In genomic region chr9:44979806-44980205, GRCm38 (mm10) we compare ENCODE assay signal across 26 mouse cellular contexts. TPM values are rescaled to one million over a fixed set of nuclear protein-coding genes. Genes with fewer than 3 reads are reported as not detected.
DNase-seq lines count a peak whose midpoint lies in the region; ATAC-seq and TF ChIP-seq lines count a peak whose summit lies in the region.
"Had no signal": no experiment of that assay in that cellular context is flagged by ENCODE, and none has a peak within 500 bp of the region (broad histone marks: within the 10 kb centered on the region; RNA-seq: fewer than 3 reads in every experiment).

No protein-coding gene starts in this region.

- H3K36me3 ChIP-seq in spleen, adult 2 months (ENCODE audit: control insufficient read depth, insufficient read depth, low read length), result no peaks in the 10 kb centered on the region
- H3K36me3 ChIP-seq: embryonic facial prominence, embryonic 15.5 days; forebrain, embryonic 10.5 days; hindbrain, embryonic 13.5 days had no signal

- no peak for ATAC-seq in CD4-positive, CD25-positive, alpha-beta regulatory T cell, adult 4 months
- ATAC-seq: forebrain, embryonic 14.5 days; hindbrain, postnatal 0 days; Patski had no signal

- H3K4me1 ChIP-seq in spleen, adult 2 months (ENCODE audit: control insufficient read depth, insufficient read depth, insufficient read length), result no peaks in the 10 kb centered on the region
- H3K4me1 ChIP-seq: embryonic facial prominence, embryonic 15.5 days; forebrain, embryonic 10.5 days; hindbrain, embryonic 13.5 days had no signal

- H3K27me3 ChIP-seq in spleen, adult 2 months (ENCODE audit: control insufficient read depth, insufficient read depth, low read length), result no peaks in the 10 kb centered on the region
- H3K27me3 ChIP-seq: embryonic facial prominence, embryonic 15.5 days had no signal

- peak overlapping the region; percentile 53 for H3K4me3 ChIP-seq in spleen, adult 2 months (ENCODE audit: extremely low read depth, insufficient read depth, insufficient read length)
- H3K4me3 ChIP-seq: embryonic facial prominence, embryonic 15.5 days; erythroblast, embryonic 14.5 days; forebrain, embryonic 10.5 days; gastrocnemius, adult 2 months; hindbrain, embryonic 13.5 days had no signal

- TF ChIP-seq POLR2A in spleen, adult 2 months (IDR thresholded peaks at IDR 0.05; ENCODE audit: low read depth, low read length), result no peak

- TF ChIP-seq CTCF in spleen, adult 2 months (IDR thresholded peaks at IDR 0.05; ENCODE audit: extremely low read depth, insufficient read depth, insufficient read length, insufficient replicate concordance), result no peak

- H3K27ac ChIP-seq in spleen, adult 2 months (ENCODE audit: insufficient read depth, low read length), result peak overlapping the region; percentile 78
- H3K27ac ChIP-seq: embryonic facial prominence, embryonic 15.5 days; forebrain, embryonic 10.5 days; gastrocnemius, adult 2 months; hindbrain, embryonic 13.5 days; hindbrain, postnatal 0 days had no signal

- 69% methylated on average over 7 of the region's 7 CpGs for WGBS in spleen, adult 2 months

- DNase-seq in CD4-positive, CD25-positive, alpha-beta regulatory T cell, adult 2 months (ENCODE audit: low read depth, low spot score), result peak; percentile 36
- no peak for DNase-seq in spleen, adult 2 months (ENCODE audit: low read depth in 1 of 2, low spot score in 2 of 2)
- DNase-seq in spleen, postnatal 4 days (ENCODE audit: low spot score in 2 of 2), result no peak
- peak; percentile 64 for DNase-seq in thymus, postnatal 25 days
- DNase-seq in embryo, embryonic 11 days, result no peak
- no peak for DNase-seq in left cerebral cortex, adult 8-10 months (ENCODE audit: low spot score in 2 of 2)
- DNase-seq: adrenal gland, postnatal 25 days; B cell, adult 2 months; cerebellum, adult 18-20 months; cerebellum, adult 9-11 months; cerebellum, postnatal 36 days; gastrocnemius, adult 2 months; heart, adult 11 months had no signal

RNA-seq across cellular contexts. Expression of gene Cd3g, which starts 0.4 kb away (rescaled TPM):
- polyA plus RNA-seq in CD4-positive, CD25-positive, alpha-beta regulatory T cell, adult 4 months (2017; shearing (Covaris generic)), result 1,000 to 10,000 TPM; 1,425 to 1,626 TPM
- polyA plus RNA-seq in spleen, adult 2 months (2012; rRNA removed), result 12.8 and 14.5 TPM in 2 replicates
- not detected for total RNA-seq in left cerebral cortex, adult 8-10 months (2022)
- total RNA-seq: gastrocnemius, adult 2 months; hindbrain, postnatal 0 days had no signal
- polyA plus RNA-seq: embryonic facial prominence, embryonic 11.5 days; erythroblast, embryonic 14.5 days; forebrain, embryonic 10.5 days; forebrain, embryonic 14.5 days; heart, embryonic 11.5 days; hindbrain, embryonic 13.5 days; hindbrain, postnatal 0 days; Patski had no signal

RNA-seq across cellular contexts. Expression of gene Cd3d, which starts 1.8 kb away (rescaled TPM):
- 100 to 1,000 TPM; 544 to 973 TPM for polyA plus RNA-seq in CD4-positive, CD25-positive, alpha-beta regulatory T cell, adult 4 months (2017; shearing (Covaris generic))
- polyA plus RNA-seq in spleen, adult 2 months (2012; rRNA removed), result 19.6 and 24.0 TPM in 2 replicates
- total RNA-seq in left cerebral cortex, adult 8-10 months (2022), result not detected
- total RNA-seq: adrenal gland, postnatal 25 days; gastrocnemius, adult 2 months; gastrocnemius, postnatal 25 days; hematopoietic stem cell, adult 5-6 weeks; hindbrain, postnatal 0 days had no signal
- polyA plus RNA-seq: embryonic facial prominence, embryonic 11.5 days; embryonic facial prominence, embryonic 15.5 days; erythroblast, embryonic 14.5 days; forebrain, embryonic 10.5 days; forebrain, embryonic 14.5 days; heart, embryonic 11.5 days; hindbrain, embryonic 13.5 days; Patski had no signal

RNA-seq across cellular contexts. Expression of gene Ube4a, which starts 14.4 kb away (rescaled TPM):
- polyA plus RNA-seq in CD4-positive, CD25-positive, alpha-beta regulatory T cell, adult 4 months (2017; shearing (Covaris generic)), result 10 to 100 TPM; 26.6 to 40.4 TPM
- polyA plus RNA-seq in spleen, adult 2 months (2012; rRNA removed), result 6.5 and 9.5 TPM in 2 replicates
- total RNA-seq in left cerebral cortex, adult 8-10 months (2022), result 10 to 100 TPM; 62.3 to 70.2 (median 68.5) TPM

RNA-seq across cellular contexts. Expression of gene Cd3e, which starts 29.6 kb away (rescaled TPM):
- polyA plus RNA-seq in CD4-positive, CD25-positive, alpha-beta regulatory T cell, adult 4 months (2017; shearing (Covaris generic)), result 1,000 to 10,000 TPM; 1,413 to 1,834 TPM
- polyA plus RNA-seq in spleen, adult 2 months (2012; rRNA removed), result 42.8 and 44.8 TPM in 2 replicates
- under 1 TPM in 1 of 4 experiments, not detected in 3; 0.19 TPM for total RNA-seq in left cerebral cortex, adult 8-10 months (2022)
- total RNA-seq: CH12.LX; gastrocnemius, adult 2 months; hindbrain, postnatal 0 days had no signal
- polyA plus RNA-seq: embryonic facial prominence, embryonic 11.5 days; forebrain, embryonic 10.5 days; forebrain, embryonic 14.5 days; heart, embryonic 11.5 days; hindbrain, embryonic 13.5 days; Patski had no signal

RNA-seq across cellular contexts. Expression of gene Atp5l, which starts 59.3 kb away (rescaled TPM):
- polyA plus RNA-seq in CD4-positive, CD25-positive, alpha-beta regulatory T cell, adult 4 months (2017; shearing (Covaris generic)), result 100 to 1,000 TPM; 416 to 524 TPM
- 65.8 and 79.4 TPM in 2 replicates for polyA plus RNA-seq in spleen, adult 2 months (2012; rRNA removed)
- 100 to 1,000 TPM; 275 to 372 (median 321) TPM for total RNA-seq in left cerebral cortex, adult 8-10 months (2022)

Comparison
In these comparisons a context has a peak if more than half of its experiments do, and no peak if none do; other contexts are left out.
1. DNase-seq: peak in CD4-positive, CD25-positive, alpha-beta regulatory T cell, adult 2 months (single experiment) and thymus, postnatal 25 days (single experiment); none in spleen, adult 2 months (0 of 2), spleen, postnatal 4 days (0 of 2), embryo, embryonic 11 days (single experiment) and left cerebral cortex, adult 8-10 months (0 of 2).
2. RNA of gene Cd3g, which starts 0.4 kb away (polyA plus RNA-seq): 1,425 to 1,626 TPM in CD4-positive, CD25-positive, alpha-beta regulatory T cell, adult 4 months; 12.8 to 14.5 TPM in spleen, adult 2 months; every median in the first group is over 10 times any median in the second.
3. RNA of gene Cd3d, which starts 1.8 kb away (polyA plus RNA-seq): 544 to 973 TPM in CD4-positive, CD25-positive, alpha-beta regulatory T cell, adult 4 months; 19.6 to 24.0 TPM in spleen, adult 2 months; every median in the first group is over 10 times any median in the second.